9 mouse cellular contexts compared by ENCODE assay signal in genomic region chr1:120964179-120964517, GRCm38 (mm10).
DNase-seq lines count a peak whose midpoint lies in the region; ATAC-seq lines count a peak whose summit lies in the region.
"Had no signal": no experiment of that assay in that cellular context is flagged by ENCODE, and none has a peak within 500 bp of the region (broad histone marks: within the 10 kb centered on the region; RNA-seq: fewer than 3 reads in every experiment).

No protein-coding gene starts in this region.

- no peak for ATAC-seq in liver, embryonic 13.5 days (ENCODE audit: low read depth)
- no peak for ATAC-seq in forebrain, embryonic 14.5 days
- ATAC-seq in limb, embryonic 11.5 days (ENCODE audit: insufficient number of reproducible peaks, low FRiP score, low TSS enrichment, low read depth) = no peak
- no peak for ATAC-seq in stomach, embryonic 14.5 days (ENCODE audit: insufficient number of reproducible peaks, insufficient read depth, low FRiP score, low read depth)

- no peaks in the 10 kb centered on the region for H3K9me3 ChIP-seq in liver, embryonic 13.5 days (replicated peaks)
- no peaks in the 10 kb centered on the region for H3K9me3 ChIP-seq in forebrain, embryonic 14.5 days (replicated peaks; ENCODE audit: control insufficient read depth, low read length)
- H3K9me3 ChIP-seq in limb, embryonic 11.5 days (ENCODE audit: control insufficient read depth, low read length) = no peaks in the 10 kb centered on the region
- no peaks in the 10 kb centered on the region for H3K9me3 ChIP-seq in stomach, embryonic 14.5 days (ENCODE audit: control insufficient read depth, low read depth, low read length)

- 0 out of 2 replicates have a peak overlapping the region, but pooled peaks have one; percentile 2 for H3K4me2 ChIP-seq in liver, embryonic 13.5 days
- H3K4me2 ChIP-seq in forebrain, embryonic 14.5 days (ENCODE audit: low read length) = peak overlapping the region; percentile 47
- peak overlapping the region; percentile 27 for H3K4me2 ChIP-seq in limb, embryonic 11.5 days (ENCODE audit: low read depth, severe bottlenecking)
- H3K4me2 ChIP-seq in stomach, embryonic 14.5 days (replicated peaks; ENCODE audit: low read depth, low read length) = peak overlapping the region; percentile 44

- no peak for DNase-seq in liver, embryonic 13.5 days
- no peak for DNase-seq in liver
- peak; percentile 4 for DNase-seq in forebrain, embryonic 14.5 days (ENCODE audit: low spot score)
- peak; percentile 23 for DNase-seq in limb, embryonic 11.5 days (ENCODE audit: low spot score)
- DNase-seq in gastrocnemius, postnatal 36 days = no peak
- no peak for DNase-seq in embryo, embryonic 10 days (ENCODE audit: low spot score)
- DNase-seq: cerebellum, adult 11-12 months had no signal

- intact Hi-C loops in gastrocnemius, postnatal 36 days (cut with DNase I) = no loop called here

- H3K27me3 ChIP-seq in liver, embryonic 13.5 days = no peaks in the 10 kb centered on the region
- H3K27me3 ChIP-seq in forebrain, embryonic 14.5 days (replicated peaks; ENCODE audit: control insufficient read depth, insufficient read depth, low read length) = no peaks in the 10 kb centered on the region
- 0 out of 2 replicates have a peak, but pooled peaks cover 3% of the 10 kb centered on the region for H3K27me3 ChIP-seq in limb, embryonic 11.5 days (ENCODE audit: control insufficient read depth, insufficient read depth, low read length)
- H3K27me3 ChIP-seq in stomach, embryonic 14.5 days (ENCODE audit: control insufficient read depth, insufficient read depth, low read length) = 0 out of 2 replicates have a peak, but pooled peaks cover 2% of the 10 kb centered on the region

- H3K4me1 ChIP-seq in liver, embryonic 13.5 days (replicated peaks) = no peaks in the 10 kb centered on the region
- no peaks in the 10 kb centered on the region for H3K4me1 ChIP-seq in forebrain, embryonic 14.5 days (ENCODE audit: control insufficient read depth, insufficient read depth, low read length)
- H3K4me1 ChIP-seq in limb, embryonic 11.5 days (ENCODE audit: control insufficient read depth, insufficient read depth, low read length) = peaks cover 4% of the 10 kb centered on the region; the same call in 1 of the 2 replicates
- no peaks in the 10 kb centered on the region for H3K4me1 ChIP-seq in stomach, embryonic 14.5 days (ENCODE audit: control insufficient read depth, insufficient read depth, low read length)

- no peaks in the 10 kb centered on the region for H3K36me3 ChIP-seq in liver, embryonic 13.5 days
- H3K36me3 ChIP-seq in forebrain, embryonic 14.5 days (ENCODE audit: control insufficient read depth, insufficient read depth, low read length) = no peaks in the 10 kb centered on the region
- H3K36me3 ChIP-seq in limb, embryonic 11.5 days (ENCODE audit: control insufficient read depth, insufficient read depth, low read length) = no peaks in the 10 kb centered on the region
- no peaks in the 10 kb centered on the region for H3K36me3 ChIP-seq in stomach, embryonic 14.5 days (ENCODE audit: control insufficient read depth, insufficient read depth, low read length)

- no peak overlapping the region for H3K9ac ChIP-seq in liver, embryonic 13.5 days
- no peak overlapping the region; the same call in 1 of the 2 replicates for H3K9ac ChIP-seq in forebrain, embryonic 14.5 days (ENCODE audit: low read length)
- H3K9ac ChIP-seq in limb, embryonic 11.5 days (ENCODE audit: low read length) = no peak overlapping the region
- H3K9ac ChIP-seq in stomach, embryonic 14.5 days (replicated peaks; ENCODE audit: low read depth, low read length) = no peak overlapping the region

- H3K4me3 ChIP-seq in liver, embryonic 13.5 days (replicated peaks) = no peak overlapping the region
- peak overlapping the region; percentile 18 for H3K4me3 ChIP-seq in forebrain, embryonic 14.5 days (ENCODE audit: low read depth, low read length)
- H3K4me3 ChIP-seq in limb, embryonic 11.5 days (ENCODE audit: low read depth, low read length) = no peak overlapping the region
- H3K4me3 ChIP-seq in stomach, embryonic 14.5 days (ENCODE audit: low read depth, low read length) = peak overlapping the region; percentile 12

- 61% methylated on average over 17 of the region's 17 CpGs for WGBS in liver, embryonic 13.5 days (ENCODE audit: insufficient replicate concordance)
- 50% methylated on average over 17 of the region's 17 CpGs for WGBS in forebrain, embryonic 14.5 days
- 57% methylated on average over 17 of the region's 17 CpGs for WGBS in limb, embryonic 11.5 days
- 38% methylated on average over 17 of the region's 17 CpGs for WGBS in stomach, embryonic 14.5 days

- H3K27ac ChIP-seq in liver, embryonic 13.5 days = no peak overlapping the region
- no peak overlapping the region for H3K27ac ChIP-seq in forebrain, embryonic 14.5 days (ENCODE audit: low read depth, low read length)
- H3K27ac ChIP-seq in limb, embryonic 11.5 days (replicated peaks; ENCODE audit: low read depth, low read length) = no peak overlapping the region
- no peak overlapping the region for H3K27ac ChIP-seq in stomach, embryonic 14.5 days (ENCODE audit: low read length)
- H3K27ac ChIP-seq: macrophage had no signal

Comparison
In these comparisons a context has a peak if more than half of its experiments do, and no peak if none do; other contexts are left out.
1. DNase-seq: peak in forebrain, embryonic 14.5 days (single experiment) and limb, embryonic 11.5 days (single experiment); none in liver, embryonic 13.5 days (single experiment), liver (single experiment), gastrocnemius, postnatal 36 days (0 of 2) and embryo, embryonic 10 days (single experiment).
2. H3K4me3 ChIP-seq: peak in forebrain, embryonic 14.5 days (single experiment) and stomach, embryonic 14.5 days (single experiment); none in liver, embryonic 13.5 days (single experiment) and limb, embryonic 11.5 days (single experiment).
3. Peak in every context shown above with its lines, with median percentiles within 50 percentile points of each other: H3K4me2 ChIP-seq.